Mouse (Mus musculus) limb, embryonic 14.5 days (tissue): Measurements from ENCODE around the gene Hoxa6. TPM values are rescaled to one million over a fixed set of nuclear protein-coding genes. Genes with fewer than 3 reads are reported as not detected.

Experiments
- ATAC-seq: fragments of 200-750 bp; cut with Nextera tagmentation; 2 replicates; pipeline ENCODE4 v1.8.0; 2017; ENCODE audit warnings: low read depth, moderate number of reproducible peaks, moderate TSS enrichment; ENCODE audit not compliant: low FRiP score
- DNase-seq: peaks from one replicate; pipeline ENCODE4 v3.0.0-alpha.2; 2015; ENCODE audit warnings: low spot score
- H3K27ac ChIP-seq: fragments of 300-500 bp; sonication (generic); replicated peaks from 2 replicates; pipeline ENCODE4 v1.5.1; 2014; ENCODE audit warnings: low read depth, mild to moderate bottlenecking, low read length, moderate library complexity, mixed read lengths
- H3K27me3 ChIP-seq: fragments of 300-500 bp; sonication (generic); 2 replicates; pipeline ENCODE4 v1.6.1; 2014; ENCODE audit warnings: low read length, mixed read lengths; ENCODE audit not compliant: control insufficient read depth, insufficient read depth
- H3K36me3 ChIP-seq: fragments of 300-500 bp; sonication (generic); 2 replicates; pipeline ENCODE4 v1.6.1; 2014; ENCODE audit warnings: mild to moderate bottlenecking, low read length, moderate library complexity, mixed read lengths; ENCODE audit not compliant: control insufficient read depth, insufficient read depth
- H3K4me1 ChIP-seq: fragments of 300-500 bp; sonication (generic); 2 replicates; pipeline ENCODE4 v1.6.1; 2014; ENCODE audit warnings: antibody characterized with exemption, low read length, mixed read lengths; ENCODE audit not compliant: control insufficient read depth, insufficient read depth
- H3K4me2 ChIP-seq: fragments of 300-500 bp; sonication (generic); replicated peaks from 2 replicates; pipeline ENCODE4 v1.6.1; 2014; ENCODE audit warnings: low read depth, mild to moderate bottlenecking, low read length, moderate library complexity; ENCODE audit not compliant: severe bottlenecking
- H3K4me3 ChIP-seq: fragments of 300-500 bp; sonication (generic); replicated peaks from 2 replicates; pipeline ENCODE4 v1.5.1; 2014; ENCODE audit warnings: low read length
- H3K9ac ChIP-seq: fragments of 300-500 bp; sonication (generic); 2 replicates; pipeline ENCODE4 v1.6.1; 2014; ENCODE audit warnings: mild to moderate bottlenecking, low read depth, low read length, moderate library complexity; ENCODE audit not compliant: severe bottlenecking
- H3K9me3 ChIP-seq: fragments of 300-500 bp; sonication (generic); 2 replicates; pipeline ENCODE4 v1.6.1; 2016; ENCODE audit warnings: low read length; ENCODE audit not compliant: control insufficient read depth
- POLR2A ChIP-seq: fragments of 200-500 bp; IDR thresholded peaks from 2 replicates; pipeline ENCODE4 v1.8.0; 2012; ENCODE audit warnings: inconsistent platforms, mild to moderate bottlenecking, moderate library complexity, borderline replicate concordance; ENCODE audit not compliant: insufficient read depth, insufficient read length; ENCODE audit errors: extremely low read depth
- WGBS: fragments of 180-500 bp; shearing (Covaris S2); extraction: QIAGEN DNeasy Blood & Tissue Kit; methylation state at CpG from one replicate; pipeline ENCODE4 v1.1.7; 2014; 5-methylcytosine and 5-hydroxymethylcytosine counted together
- microRNA counts: library from miRNA; unstranded; fragments of <30 nt; microRNA quantifications from one replicate; lab custom pipeline; 2016
- microRNA-seq: library from miRNA; unstranded; fragments of <30 nt; microRNA quantifications from one replicate; pipeline ENCODE4, GENCODE M21; 2016
- polyA plus RNA-seq, 2 experiments: library from polyadenylated mRNA; depleted of rRNA in 1 of 2; stranded (reverse) in 1 of 2; unstranded in 1 of 2; fragments of >200 nt; fragmentation: Nextera tagmentation in 1 of 2; extraction: Ambion mirVana in 1 of 2; gene quantifications; 2 replicates each; pipeline versions ENCODE4 v1.2.1 to v1.2.3; 2012 to 2014

The Hoxa6 gene
- polyA plus RNA-seq, 2 experiments, result 0.66 to 3.9 TPM

DNA sequence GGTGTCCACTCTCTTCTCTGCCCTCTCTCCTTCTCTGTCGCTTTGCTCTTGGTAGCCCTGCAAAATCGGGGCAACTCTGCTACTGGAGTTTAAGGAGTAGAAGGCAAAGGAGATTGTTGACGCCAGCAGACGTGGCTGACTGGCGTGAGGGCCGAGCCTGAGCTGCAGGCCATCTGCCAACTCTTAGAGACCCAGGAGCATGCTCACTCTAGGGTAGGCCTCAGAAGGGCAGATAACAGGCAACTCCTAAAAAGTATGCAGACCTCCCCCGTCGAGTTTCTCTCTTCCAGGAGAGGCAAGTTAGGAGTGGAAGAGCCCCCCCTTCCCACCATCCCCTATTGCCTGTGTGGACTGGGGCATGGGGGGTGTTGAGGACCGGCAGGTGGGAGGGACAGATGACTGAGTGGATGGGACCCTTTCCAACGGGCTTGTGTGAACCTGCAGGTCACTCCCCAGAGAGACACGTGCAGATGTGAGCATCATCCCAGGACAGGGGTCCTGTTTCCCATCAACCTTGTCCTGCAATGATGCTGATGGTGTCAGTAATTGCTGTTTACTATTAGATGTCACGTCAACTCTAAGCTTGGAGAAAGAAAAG, 49.3 kb downstream of the Hoxa6 start:
- DNase-seq, result no peak
- H3K4me3 ChIP-seq, result peak overlapping the region; percentile 76
- H3K27ac ChIP-seq, result peak overlapping the region; percentile 43; the same call in 1 of the 2 replicates
- H3K27me3 ChIP-seq, result peaks cover 89% of the 10 kb centered on the region
- peak overlapping the region; percentile 99 for H3K4me2 ChIP-seq
- WGBS, result 12% methylated on average over 12 of the region's 12 CpGs
- no peaks in the 10 kb centered on the region for H3K36me3 ChIP-seq
- H3K9ac ChIP-seq, result peak overlapping the region; percentile 53; the same call in 1 of the 2 replicates
- H3K9me3 ChIP-seq, result no peaks in the 10 kb centered on the region
- TF ChIP-seq POLR2A, result no peak
- H3K4me1 ChIP-seq, result peaks cover 27% of the 10 kb centered on the region
- no peak for ATAC-seq

- Histone ChIP-seq H3K9ac (peak within 1 kb of the TSS; percentile 53), H3K4me3 (peak within 1 kb of the TSS; percentile 76), H3K27me3 (peaks cover 92% of the 10 kb centered on the region), H3K4me2 (peak within 1 kb of the TSS; percentile 99), H3K27ac (peak within 1 kb of the TSS; percentile 43; the same call in 1 of the 2 replicates), H3K36me3 (no peaks in the 10 kb centered on the region), H3K9me3 (no peaks in the 10 kb centered on the region), H3K4me1 (peaks cover 23% of the 10 kb centered on the region)
- TF ChIP-seq POLR2A, result no peak
- ATAC-seq (peak; percentile 81), DNase-seq (peak; percentile 88)
- 3% methylated on average over 49 of the region's 55 CpGs for WGBS
Measured at GRCm38 (mm10) chr6:52158276-52159051, 50.1 kb downstream of the Hoxa6 start, which contains the start of gene Hoxa1. Gene Hoxa1 (minus strand): TSS chr6:52158317.

DNA sequence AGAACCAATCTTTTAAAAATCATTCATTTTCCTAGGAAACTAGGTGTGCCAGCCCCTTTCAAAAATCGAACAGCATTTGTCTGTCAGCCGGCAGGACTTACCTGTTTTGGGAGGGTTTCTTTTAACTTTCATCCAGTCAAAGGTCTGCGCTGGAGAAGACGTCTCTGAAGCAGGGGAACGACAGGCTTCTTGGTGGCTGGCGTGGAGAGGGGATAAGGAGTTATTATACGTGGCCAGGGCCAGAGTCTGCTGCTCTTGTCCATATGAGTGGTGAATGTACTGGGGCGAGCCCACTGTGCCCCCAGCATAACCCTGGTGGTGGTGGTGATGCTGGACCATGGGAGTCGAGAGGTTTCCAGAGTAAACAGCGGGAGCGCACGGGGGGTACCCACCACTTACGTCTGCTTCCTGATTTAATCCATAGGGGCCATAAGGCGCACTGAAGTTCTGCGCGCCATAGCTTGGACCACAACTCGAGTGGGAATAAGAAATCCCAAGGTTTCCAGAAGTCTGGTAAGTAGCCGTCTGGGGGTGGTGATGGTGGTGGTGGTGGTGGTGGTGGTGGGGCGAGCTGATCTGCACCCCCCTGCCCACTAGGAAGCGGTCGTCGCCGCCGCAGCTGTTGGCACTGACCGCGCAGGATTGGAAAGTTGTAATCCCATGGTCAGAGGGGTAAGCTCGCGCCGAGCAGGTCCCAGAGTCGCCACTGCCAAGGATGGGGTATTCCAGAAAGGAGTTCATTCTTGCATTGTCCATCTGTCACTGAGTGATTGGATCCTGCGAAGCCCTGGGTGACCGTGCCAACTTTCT, 50.9 kb downstream of the Hoxa6 start:
- peaks cover 90% of the 10 kb centered on the region for H3K27me3 ChIP-seq
- H3K4me2 ChIP-seq, result peak overlapping the region; percentile 99
- H3K9me3 ChIP-seq, result no peaks in the 10 kb centered on the region
- H3K9ac ChIP-seq, result no peak overlapping the region
- TF ChIP-seq POLR2A, result no peak
- no peak; the same call in 1 of the 2 replicates for ATAC-seq
- no peak overlapping the region for H3K27ac ChIP-seq
- H3K4me3 ChIP-seq, result peak overlapping the region; percentile 76
- no peak for DNase-seq
- peaks cover 23% of the 10 kb centered on the region for H3K4me1 ChIP-seq
- WGBS, result under 1% methylated on average over 32 of the region's 32 CpGs
- no peaks in the 10 kb centered on the region for H3K36me3 ChIP-seq

GRCm38 (mm10) chr6:52156551-52157200, 51.8 kb downstream of the Hoxa6 start:
- H3K36me3 ChIP-seq, result no peaks in the 10 kb centered on the region
- DNase-seq, result no peak
- no peak for ATAC-seq
- TF ChIP-seq POLR2A, result no peak
- H3K4me3 ChIP-seq, result 0 out of 2 replicates have a peak overlapping the region, but pooled peaks have one; percentile 13
- H3K4me2 ChIP-seq, result no peak overlapping the region
- no peak overlapping the region for H3K27ac ChIP-seq
- H3K9ac ChIP-seq, result no peak overlapping the region
- no peaks in the 10 kb centered on the region for H3K9me3 ChIP-seq
- peaks cover 23% of the 10 kb centered on the region for H3K4me1 ChIP-seq
- peaks cover 90% of the 10 kb centered on the region for H3K27me3 ChIP-seq
- WGBS, result 5% methylated on average over 20 of the region's 20 CpGs

MicroRNAs within 50 kb of the gene (microRNA counts, 519-probe panel; counts per million panel counts)
- microRNA mmu-miR-196b (lab: Ali Mortazavi, UCI), result 4,989 counts per million, percentile 95 among the panel's probes with 10 or more counts

Small RNA genes within 50 kb of the gene (microRNA-seq; reads per million reads assigned to microRNA genes)
- gene Mir196b, result 52,235 reads per million, percentile 99 among the genes with 10 or more reads in this experiment

Other genes with a start within 250 kb of the Hoxa6 start
- 11.0 and 14.4 TPM in 2 replicates for gene Skap2, start 196.2 kb downstream of the Hoxa6 start, polyA plus RNA-seq (2012; rRNA removed)
- 18.3 and 23.0 TPM in 2 replicates for gene Skap2, start 196.2 kb downstream of the Hoxa6 start, polyA plus RNA-seq (2014; fragmentation: Nextera tagmentation; extraction: Ambion mirVana)
- gene Hoxa1, start 50.4 kb downstream of the Hoxa6 start, polyA plus RNA-seq (2012; rRNA removed), result 1.4 and 1.6 TPM in 2 replicates
- 1.4 and 1.7 TPM in 2 replicates for gene Hoxa1, start 50.4 kb downstream of the Hoxa6 start, polyA plus RNA-seq (2014; fragmentation: Nextera tagmentation; extraction: Ambion mirVana)
- 3.1 and 3.6 TPM in 2 replicates for gene Hoxa2, start 43.9 kb downstream of the Hoxa6 start, polyA plus RNA-seq (2012; rRNA removed)
- gene Hoxa2, start 43.9 kb downstream of the Hoxa6 start, polyA plus RNA-seq (2014; fragmentation: Nextera tagmentation; extraction: Ambion mirVana), result 0.80 and 1.0 TPM in 2 replicates
- gene 5730596B20Rik, start 31.2 kb downstream of the Hoxa6 start, polyA plus RNA-seq (2012; rRNA removed), result 0.27 and 0.44 TPM in 2 replicates
- 0.29 and 0.70 TPM in 2 replicates for gene 5730596B20Rik, start 31.2 kb downstream of the Hoxa6 start, polyA plus RNA-seq (2014; fragmentation: Nextera tagmentation; extraction: Ambion mirVana)
- 2.2 and 2.8 TPM in 2 replicates for gene Hoxa4, start 17.0 kb downstream of the Hoxa6 start, polyA plus RNA-seq (2012; rRNA removed)
- 0.57 and 1.0 TPM in 2 replicates for gene Hoxa4, start 17.0 kb downstream of the Hoxa6 start, polyA plus RNA-seq (2014; fragmentation: Nextera tagmentation; extraction: Ambion mirVana)
- 11.0 and 12.3 TPM in 2 replicates for gene Hoxa5, start 4.1 kb downstream of the Hoxa6 start, polyA plus RNA-seq (2012; rRNA removed)
- 3.4 and 3.8 TPM in 2 replicates for gene Hoxa5, start 4.1 kb downstream of the Hoxa6 start, polyA plus RNA-seq (2014; fragmentation: Nextera tagmentation; extraction: Ambion mirVana)
- gene Hoxa3, start 4.6 kb upstream of the Hoxa6 start, polyA plus RNA-seq (2012; rRNA removed), result 12.0 and 15.9 TPM in 2 replicates
- gene Hoxa3, start 4.6 kb upstream of the Hoxa6 start, polyA plus RNA-seq (2014; fragmentation: Nextera tagmentation; extraction: Ambion mirVana), result 2.7 and 3.4 TPM in 2 replicates
- gene Gm28308, start 4.6 kb upstream of the Hoxa6 start, polyA plus RNA-seq (2012; rRNA removed), result 3.2 and 4.6 TPM in 2 replicates
- 1.1 TPM in 1 of 2 replicates, not detected in the other for gene Gm28308, start 4.6 kb upstream of the Hoxa6 start, polyA plus RNA-seq (2014; fragmentation: Nextera tagmentation; extraction: Ambion mirVana)
- 15.8 and 17.0 TPM in 2 replicates for gene Hoxa7, start 13.1 kb upstream of the Hoxa6 start, polyA plus RNA-seq (2012; rRNA removed)
- 8.9 and 10.1 TPM in 2 replicates for gene Hoxa7, start 13.1 kb upstream of the Hoxa6 start, polyA plus RNA-seq (2014; fragmentation: Nextera tagmentation; extraction: Ambion mirVana)
- 107 and 134 TPM in 2 replicates for gene Hoxa9, start 22.4 kb upstream of the Hoxa6 start, polyA plus RNA-seq (2012; rRNA removed)
- gene Hoxa9, start 22.4 kb upstream of the Hoxa6 start, polyA plus RNA-seq (2014; fragmentation: Nextera tagmentation; extraction: Ambion mirVana), result 39.0 and 45.2 TPM in 2 replicates
- gene Hoxa10, start 32.1 kb upstream of the Hoxa6 start, polyA plus RNA-seq (2012; rRNA removed), result 111 and 136 TPM in 2 replicates
- gene Hoxa10, start 32.1 kb upstream of the Hoxa6 start, polyA plus RNA-seq (2014; fragmentation: Nextera tagmentation; extraction: Ambion mirVana), result 117 and 149 TPM in 2 replicates
- gene Hoxa11, start 37.1 kb upstream of the Hoxa6 start, polyA plus RNA-seq (2012; rRNA removed), result 32.6 and 41.2 TPM in 2 replicates
- gene Hoxa11, start 37.1 kb upstream of the Hoxa6 start, polyA plus RNA-seq (2014; fragmentation: Nextera tagmentation; extraction: Ambion mirVana), result 31.1 and 39.0 TPM in 2 replicates
- 26.0 and 37.6 TPM in 2 replicates for gene Hoxa13, start 52.2 kb upstream of the Hoxa6 start, polyA plus RNA-seq (2012; rRNA removed)
- gene Hoxa13, start 52.2 kb upstream of the Hoxa6 start, polyA plus RNA-seq (2014; fragmentation: Nextera tagmentation; extraction: Ambion mirVana), result 16.0 and 24.1 TPM in 2 replicates
- gene Evx1, start 104.8 kb upstream of the Hoxa6 start, polyA plus RNA-seq (2012; rRNA removed), result 0.64 and 0.93 TPM in 2 replicates
- gene Evx1, start 104.8 kb upstream of the Hoxa6 start, polyA plus RNA-seq (2014; fragmentation: Nextera tagmentation; extraction: Ambion mirVana), result 0.18 and 0.44 TPM in 2 replicates